Mouse (Mus musculus) MEL (cell line): Measurements from ENCODE around the gene Il25. TPM values are rescaled to one million over a fixed set of nuclear protein-coding genes. Genes with fewer than 3 reads are reported as not detected.

Experiments used
- DNase-seq: peaks from one replicate; pipeline ENCODE4 v3.0.0; 2011; ENCODE audit warnings: low read depth, low spot score
- H3K27ac ChIP-seq: 2 replicates; pipeline ENCODE4 v1.5.1; 2012; ENCODE audit warnings: low read depth, mild to moderate bottlenecking, control low read depth, low read length, moderate library complexity; ENCODE audit not compliant: control insufficient read depth
- H3K27me3 ChIP-seq, 2 experiments: fragments of 150-350 bp in 1 of 2; sonication (generic) in 1 of 2; 2 replicates each; pipeline ENCODE4 v1.6.1; 2012; ENCODE audit warnings: low read length in 2 of 2, mild to moderate bottlenecking in 2 of 2, improper control_type of control experiment in 1 of 2, moderate library complexity in 1 of 2; ENCODE audit not compliant: insufficient read depth in 2 of 2, control insufficient read depth in 1 of 2
- H3K36me3 ChIP-seq, 2 experiments: 2 replicates each; pipeline ENCODE4 v1.6.1; 2012 to 2014; ENCODE audit warnings: low read length in 2 of 2, improper control_type of control experiment in 1 of 2, inconsistent platforms in 1 of 2, mild to moderate bottlenecking in 1 of 2; ENCODE audit not compliant: insufficient read depth in 2 of 2, control insufficient read depth in 1 of 2
- H3K4me1 ChIP-seq, 2 experiments: fragments of 150-350 bp in 1 of 2; sonication (generic) in 1 of 2; 2 replicates each; pipeline ENCODE4 v1.6.1; 2012; ENCODE audit warnings: low read length in 2 of 2, improper control_type of control experiment in 1 of 2, mild to moderate bottlenecking in 1 of 2; ENCODE audit not compliant: insufficient read depth in 2 of 2, control insufficient read depth in 1 of 2
- H3K4me3 ChIP-seq, 2 experiments: fragments of 150-350 bp in 1 of 2; sonication (generic) in 1 of 2; 2 replicates each; pipeline ENCODE4 v1.5.1; 2012; ENCODE audit warnings: low read depth in 2 of 2, low read length in 2 of 2, mild to moderate bottlenecking in 2 of 2, moderate library complexity in 2 of 2, control low read depth in 1 of 2, improper control_type of control experiment in 1 of 2; ENCODE audit not compliant: control insufficient read depth in 1 of 2, insufficient read depth in 1 of 2
- H3K79me2 ChIP-seq: 2 replicates; pipeline ENCODE4 v1.6.1; 2012; ENCODE audit warnings: mild to moderate bottlenecking, low read length, moderate library complexity; ENCODE audit not compliant: control insufficient read depth, poor library complexity, insufficient read depth
- H3K9ac ChIP-seq: 2 replicates; pipeline ENCODE4 v1.6.1; 2012; ENCODE audit warnings: low read depth, mild to moderate bottlenecking, control low read depth, low read length, moderate library complexity; ENCODE audit not compliant: control insufficient read depth, poor library complexity, severe bottlenecking
- H3K9me3 ChIP-seq: fragments of 150-350 bp; sonication (generic); replicated peaks from 2 replicates; pipeline ENCODE4 v1.6.1; 2012; ENCODE audit warnings: mild to moderate bottlenecking, low read length, improper control_type of control experiment, moderate library complexity; ENCODE audit not compliant: insufficient read depth
- BHLHE40 ChIP-seq: IDR thresholded peaks from 2 replicates; pipeline ENCODE4 v1.6.1; 2012; ENCODE audit warnings: low read depth, mild to moderate bottlenecking, inconsistent platforms, low read length, improper control_type of control experiment, borderline replicate concordance
- E2F4 ChIP-seq: IDR thresholded peaks from 2 replicates; pipeline ENCODE4 v1.6.1; 2011; ENCODE audit warnings: low read depth, low read length, improper control_type of control experiment, borderline replicate concordance
- ETS1 ChIP-seq: IDR thresholded peaks from 2 replicates; pipeline ENCODE4 v1.6.1; 2012; ENCODE audit warnings: low read depth, mild to moderate bottlenecking, inconsistent platforms, low read length, improper control_type of control experiment, moderate library complexity
- GATA1 ChIP-seq: IDR thresholded peaks from 2 replicates; pipeline ENCODE4 v1.6.1; 2011; ENCODE audit warnings: low read depth, low read length, improper control_type of control experiment
- MAZ ChIP-seq: IDR thresholded peaks from 2 replicates; pipeline ENCODE4 v1.6.1; 2012; ENCODE audit warnings: low read depth, mild to moderate bottlenecking, inconsistent platforms, low read length, improper control_type of control experiment
- MYB ChIP-seq: IDR thresholded peaks from 2 replicates; pipeline ENCODE4 v1.6.1; 2011; ENCODE audit warnings: mild to moderate bottlenecking, low read depth, low read length, improper control_type of control experiment
- MYC ChIP-seq: IDR thresholded peaks from 2 replicates; pipeline ENCODE4 v1.6.1; 2011; ENCODE audit warnings: low read depth, mild to moderate bottlenecking, low read length, improper control_type of control experiment, moderate library complexity
- NELFE ChIP-seq: IDR thresholded peaks from 2 replicates; pipeline ENCODE4 v1.6.1; 2011; ENCODE audit warnings: low read depth, low read length, improper control_type of control experiment
- POLR2A ChIP-seq, 2 experiments: IDR thresholded peaks; 2 replicates each; pipeline ENCODE4 v1.6.1; 2011 to 2012; ENCODE audit warnings: low read length in 2 of 2, mild to moderate bottlenecking in 2 of 2, control low read depth in 1 of 2, improper control_type of control experiment in 1 of 2, low read depth in 1 of 2, moderate library complexity in 1 of 2; ENCODE audit not compliant: control insufficient read depth in 1 of 2, insufficient read depth in 1 of 2, poor library complexity in 1 of 2
- RCOR1 ChIP-seq: IDR thresholded peaks from 2 replicates; pipeline ENCODE4 v1.6.1; 2012; ENCODE audit warnings: low read depth, mild to moderate bottlenecking, inconsistent platforms, low read length, improper control_type of control experiment
- SIN3A ChIP-seq: IDR thresholded peaks from 2 replicates; pipeline ENCODE4 v1.6.1; 2012; ENCODE audit warnings: low read length, improper control_type of control experiment, inconsistent platforms
- SMC3 ChIP-seq: IDR thresholded peaks from 2 replicates; pipeline ENCODE4 v1.6.1; 2011; ENCODE audit warnings: low read depth, low read length, improper control_type of control experiment
- TCF12 ChIP-seq: IDR thresholded peaks from 2 replicates; pipeline ENCODE4 v1.6.1; 2014; ENCODE audit warnings: low read depth, mild to moderate bottlenecking, inconsistent platforms, low read length, improper control_type of control experiment, moderate library complexity
- UBTF ChIP-seq: IDR thresholded peaks from 2 replicates; pipeline ENCODE4 v1.6.1; 2012; ENCODE audit warnings: low read depth, mild to moderate bottlenecking, inconsistent platforms, low read length, improper control_type of control experiment, moderate library complexity, borderline replicate concordance; ENCODE audit not compliant: insufficient read depth
- USF1 ChIP-seq: IDR thresholded peaks from 2 replicates; pipeline ENCODE4 v1.6.1; 2014; ENCODE audit warnings: low read depth, mild to moderate bottlenecking, inconsistent platforms, low read length, improper control_type of control experiment, moderate library complexity
- ZC3H11A ChIP-seq: IDR thresholded peaks from 2 replicates; pipeline ENCODE4 v1.6.1; 2012; ENCODE audit warnings: low read depth, mild to moderate bottlenecking, inconsistent platforms, low read length, improper control_type of control experiment
- ZKSCAN1 ChIP-seq: IDR thresholded peaks from 2 replicates; pipeline ENCODE4 v1.6.1; 2012; ENCODE audit warnings: low read depth, mild to moderate bottlenecking, inconsistent platforms, low read length, improper control_type of control experiment, moderate library complexity
- ZMIZ1 ChIP-seq: IDR thresholded peaks from 2 replicates; pipeline ENCODE4 v1.6.1; 2012; ENCODE audit warnings: low read depth, mild to moderate bottlenecking, inconsistent platforms, low read length, improper control_type of control experiment, moderate library complexity
- polyA plus RNA-seq, 2 experiments: library from polyadenylated mRNA; stranded (reverse) in 1 of 2; unstranded in 1 of 2; fragments of >175 nt in 1 of 2; fragments of >200 nt in 1 of 2; gene quantifications; 2 replicates each; pipeline versions ENCODE4 v1.2.1 to v1.2.4; 2012; ENCODE audit warnings: low replicate concordance in 2 of 2, low read depth in 1 of 2; ENCODE audit not compliant: insufficient read length in 2 of 2, insufficient read depth in 1 of 2, missing spikeins in 1 of 2
- total RNA-seq: library from RNA; depleted of rRNA; stranded (reverse); fragments of 300-350 nt; gene quantifications from 2 replicates; pipeline ENCODE4 v1.2.3, GENCODE M21; 2012

Gene Il25
- total and polyA plus RNA-seq, 3 experiments = not detected

DNA sequence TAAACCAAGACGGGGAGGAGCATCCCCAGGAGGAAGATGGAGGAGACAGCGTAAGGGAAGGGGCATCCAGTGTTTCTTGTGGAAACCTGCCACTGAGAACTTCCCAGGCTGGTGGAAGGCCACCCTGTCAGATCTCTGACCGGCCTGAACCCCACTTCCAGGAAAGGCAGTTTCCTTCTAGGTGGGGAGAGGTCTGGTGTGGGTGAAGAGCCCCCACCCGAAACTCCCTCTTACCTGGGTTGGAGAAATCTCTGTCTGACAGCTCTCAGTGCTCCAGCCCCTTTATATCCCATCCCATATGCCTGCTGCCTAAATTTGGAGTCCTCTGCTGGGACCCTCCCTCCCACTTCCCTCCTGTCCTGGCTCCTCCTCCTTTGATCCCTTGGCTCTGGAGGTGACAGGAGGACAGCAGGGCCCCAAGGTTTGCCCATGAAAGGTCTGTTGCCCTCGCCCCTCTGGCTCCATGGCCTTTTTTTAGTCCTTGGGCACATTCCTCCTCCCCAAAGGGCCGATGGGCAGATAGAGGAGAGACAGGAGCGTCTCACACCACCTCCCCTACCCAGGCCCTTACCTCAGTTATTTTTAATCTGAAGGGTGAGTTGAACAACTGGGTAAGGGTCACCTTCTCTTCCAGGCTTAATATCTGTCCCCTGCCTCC is 34.0 kb downstream of the Il25 start, which contains the start of gene Myh6:
TSS of gene Myh6 (minus strand) at position 608 of the 658 bp plus-strand sequence.
- DNase-seq = no peak
- no peaks in the 10 kb centered on the region for H3K36me3 ChIP-seq
- no peak for TF ChIP-seq MYC
- no peak for TF ChIP-seq SMC3
- no peak for TF ChIP-seq ZKSCAN1
- TF ChIP-seq MAZ = no peak
- TF ChIP-seq UBTF = no peak
- TF ChIP-seq NELFE = no peak
- TF ChIP-seq ZMIZ1 = no peak
- TF ChIP-seq TCF12 = no peak
- TF ChIP-seq MYB = no peak
- no peak for TF ChIP-seq BHLHE40
- no peak for TF ChIP-seq SIN3A
- TF ChIP-seq ZC3H11A = no peak
- no peak for TF ChIP-seq USF1
- TF ChIP-seq GATA1 = no peak
- no peak for TF ChIP-seq RCOR1
- TF ChIP-seq POLR2A (IDR thresholded peaks at IDR 0.05; ENCODE audit: control insufficient read depth in 1 of 2, insufficient read depth in 1 of 2, low read depth in 1 of 2, low read length in 2 of 2, poor library complexity in 1 of 2) = no peak
- no peaks in the 10 kb centered on the region for H3K79me2 ChIP-seq
- H3K27me3 ChIP-seq = peaks cover 0 to 9% of the 10 kb centered on the region in 2 experiments; a peak in 3 of 4 replicates
- no peak within 1 kb of the TSS for H3K9ac ChIP-seq
- H3K4me3 ChIP-seq = no peak within 1 kb of the TSS
- H3K9me3 ChIP-seq = no peaks in the 10 kb centered on the region
- H3K27ac ChIP-seq = no peak within 1 kb of the TSS
- H3K4me1 ChIP-seq = no peaks in the 10 kb centered on the region

DNA sequence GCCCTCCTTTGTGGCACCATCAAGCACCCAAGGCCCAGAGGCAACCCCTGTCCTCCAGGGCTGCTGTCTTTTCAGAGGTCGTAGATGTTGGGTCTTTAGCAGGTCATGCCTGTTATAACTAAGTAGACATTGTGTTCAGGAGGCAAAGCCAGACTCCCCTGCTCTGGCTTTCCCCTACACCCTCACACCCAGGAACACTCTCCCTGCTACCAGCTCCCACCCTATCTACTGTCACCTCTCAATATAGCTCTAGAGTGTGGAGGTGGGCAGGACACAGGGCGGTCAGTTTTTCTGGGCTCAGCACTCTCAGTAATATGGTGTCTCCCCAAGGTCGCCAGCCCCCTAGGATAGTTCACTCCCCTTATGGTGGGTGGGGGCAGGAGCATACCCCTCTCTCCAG is 35.4 kb downstream of the Il25 start:
- peaks cover 0 to 9% of the 10 kb centered on the region in 2 experiments; a peak in 3 of 4 replicates for H3K27me3 ChIP-seq

More for the DNA sequence above, 35.4 kb downstream of the Il25 start:
- H3K4me3 ChIP-seq = no peak overlapping the region
- H3K9ac ChIP-seq = no peak overlapping the region
- no peaks in the 10 kb centered on the region for H3K79me2 ChIP-seq
- no peak for DNase-seq
- no peak for TF ChIP-seq E2F4
- no peak for TF ChIP-seq BHLHE40
- TF ChIP-seq ETS1 = no peak
- no peaks in the 10 kb centered on the region for H3K9me3 ChIP-seq
- H3K27ac ChIP-seq = no peak overlapping the region
- no peaks in the 10 kb centered on the region for H3K4me1 ChIP-seq
- no peaks in the 10 kb centered on the region for H3K36me3 ChIP-seq
